Mouse (Mus musculus) ES-Bruce4 (cell line): ENCODE measurements around the gene Ube2d3. TPM values are rescaled to one million over a fixed set of nuclear protein-coding genes. Genes with fewer than 3 reads are reported as not detected.
"Not testable (repeated sequence)": the region's sequence is repeated elsewhere in the genome, so short reads cannot be mapped to it uniquely, and the experiment has no call there.

Source experiments
- H3K27ac ChIP-seq: 2 replicates; pipeline ENCODE4 v1.5.1; 2012; ENCODE audit warnings: low read length, inconsistent platforms; ENCODE audit not compliant: insufficient read depth
- H3K27me3 ChIP-seq: 2 replicates; pipeline ENCODE4 v1.6.1; 2012; ENCODE audit warnings: mild to moderate bottlenecking, low read length, inconsistent platforms; ENCODE audit not compliant: control insufficient read depth, poor library complexity, insufficient read depth, severe bottlenecking
- H3K36me3 ChIP-seq: 2 replicates; pipeline ENCODE4 v1.6.1; 2012; ENCODE audit warnings: inconsistent platforms, mild to moderate bottlenecking, low read length, moderate library complexity; ENCODE audit not compliant: control insufficient read depth, poor library complexity, insufficient read depth, severe bottlenecking
- H3K4me1 ChIP-seq: one replicate; pipeline ENCODE4 v1.8.1; 2011; ENCODE audit warnings: low read length; ENCODE audit not compliant: control insufficient read depth, insufficient read depth
- H3K4me3 ChIP-seq: 2 replicates; pipeline ENCODE4 v1.5.1; 2011; ENCODE audit warnings: low read depth, mild to moderate bottlenecking, low read length
- H3K9ac ChIP-seq: 2 replicates; pipeline ENCODE4 v1.6.1; 2012; ENCODE audit warnings: low read depth, mild to moderate bottlenecking, inconsistent platforms; ENCODE audit not compliant: poor library complexity, severe bottlenecking
- H3K9me3 ChIP-seq: replicated peaks from 2 replicates; pipeline ENCODE4 v1.6.1; 2012; ENCODE audit warnings: mild to moderate bottlenecking, low read length, inconsistent platforms; ENCODE audit not compliant: control insufficient read depth, poor library complexity, insufficient read depth, severe bottlenecking
- CTCF ChIP-seq: IDR thresholded peaks from one replicate; pipeline ENCODE4 v1.8.1; 2011; ENCODE audit warnings: low read depth, low read length
- EP300 ChIP-seq: IDR thresholded peaks from 2 replicates; pipeline ENCODE4 v1.6.1; 2011; ENCODE audit warnings: low read depth, low read length; ENCODE audit not compliant: insufficient read depth
- POLR2A ChIP-seq: IDR thresholded peaks from one replicate; pipeline ENCODE4 v1.8.1; 2011; ENCODE audit warnings: low read length; ENCODE audit not compliant: insufficient read depth
- polyA plus RNA-seq: library from polyadenylated mRNA; stranded (reverse); fragments of >200 nt; gene quantifications from 2 replicates; pipeline ENCODE4 v1.2.4, GENCODE M21; 2011; ENCODE audit warnings: low read depth; ENCODE audit not compliant: missing spikeins, insufficient read depth, insufficient read length

The Ube2d3 gene
- polyA plus RNA-seq, 1 experiment, result 516 TPM

DNA sequence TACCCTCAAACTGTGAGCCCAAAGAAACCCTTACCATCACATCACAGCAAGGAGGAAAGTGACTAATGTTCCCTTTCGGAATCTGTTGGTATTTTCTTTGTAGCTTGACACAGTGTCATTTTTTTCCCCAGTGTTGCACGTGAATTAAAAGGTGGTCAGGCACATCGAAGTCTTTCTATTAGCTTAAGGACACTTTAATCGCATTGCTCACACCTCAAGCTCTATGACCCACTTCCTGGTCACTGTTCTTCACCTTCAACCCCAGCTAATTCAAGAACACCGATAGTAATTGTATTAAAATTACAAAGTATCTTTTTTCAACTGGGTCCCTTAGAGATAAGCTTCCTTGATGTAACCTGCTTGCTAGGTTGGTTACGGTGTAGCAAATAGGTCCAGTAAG is 42.8 kb downstream of the Ube2d3 start:
- no peak overlapping the region for H3K9ac ChIP-seq

DNA sequence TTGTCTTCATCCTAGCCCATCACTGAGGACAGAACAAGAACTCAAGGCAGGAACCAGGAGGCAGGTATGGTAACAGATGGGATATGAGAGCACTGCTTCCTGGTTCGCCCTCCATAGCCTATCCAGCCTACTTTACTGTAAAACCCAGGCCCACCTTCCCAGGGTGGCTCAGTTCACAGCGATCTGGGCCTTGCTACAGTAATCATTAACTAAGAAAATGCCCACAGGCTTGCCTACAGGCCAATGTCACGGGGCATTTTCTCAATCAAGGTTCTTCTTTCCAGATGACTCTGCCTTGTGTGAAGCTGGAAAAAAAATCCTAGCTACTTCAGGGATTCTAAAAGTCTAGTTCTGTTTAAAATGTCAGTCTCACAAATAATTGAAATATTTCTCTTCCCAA is 43.7 kb downstream of the Ube2d3 start:
- no peak overlapping the region for H3K9ac ChIP-seq
- TF ChIP-seq EP300, result no peak
- no peak for TF ChIP-seq POLR2A
- TF ChIP-seq CTCF, result no peak
- no peaks in the 10 kb centered on the region for H3K36me3 ChIP-seq
- no peaks in the 10 kb centered on the region for H3K4me1 ChIP-seq
- no peaks in the 10 kb centered on the region for H3K27me3 ChIP-seq
- no peak overlapping the region for H3K27ac ChIP-seq
- no peak overlapping the region for H3K4me3 ChIP-seq
- H3K9me3 ChIP-seq, result no peaks in the 10 kb centered on the region

More for the DNA sequence above, 42.8 kb downstream of the Ube2d3 start:
- Histone ChIP-seq H3K27me3 (no peaks in the 10 kb centered on the region), H3K4me3 (no peak overlapping the region), H3K36me3 (no peaks in the 10 kb centered on the region), H3K9me3 (no peaks in the 10 kb centered on the region), H3K27ac (no peak overlapping the region), H3K4me1 (no peaks in the 10 kb centered on the region)
- TF ChIP-seq EP300 (no peak), CTCF (no peak), POLR2A (no peak)

DNA sequence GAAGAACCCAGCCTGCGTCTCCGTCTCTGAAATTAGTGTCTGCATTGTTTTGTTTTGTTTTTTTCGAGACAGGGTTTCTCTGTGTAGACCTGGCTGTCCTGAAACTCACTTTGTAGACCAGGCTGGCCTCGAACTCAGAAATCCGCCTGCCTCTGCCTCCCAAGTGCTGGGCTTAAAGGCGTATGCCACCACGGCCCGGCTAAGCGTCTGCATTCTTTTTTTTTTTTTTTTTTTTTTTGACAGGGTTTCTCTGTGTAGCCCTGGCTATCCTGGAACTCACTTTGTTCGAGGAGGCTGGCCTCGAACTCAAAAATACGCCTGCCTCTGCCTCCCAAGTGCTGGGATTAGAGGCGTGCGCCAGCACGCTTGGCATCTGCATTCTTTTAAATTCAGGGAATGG is 46.7 kb downstream of the Ube2d3 start:
- not testable (repeated sequence) for H3K9me3 ChIP-seq, H3K36me3 ChIP-seq, H3K4me1 ChIP-seq, H3K27ac ChIP-seq, H3K27me3 ChIP-seq
- Histone ChIP-seq H3K9ac (peak overlapping the region; percentile 51), H3K4me3 (peak overlapping the region; percentile 79)

DNA sequence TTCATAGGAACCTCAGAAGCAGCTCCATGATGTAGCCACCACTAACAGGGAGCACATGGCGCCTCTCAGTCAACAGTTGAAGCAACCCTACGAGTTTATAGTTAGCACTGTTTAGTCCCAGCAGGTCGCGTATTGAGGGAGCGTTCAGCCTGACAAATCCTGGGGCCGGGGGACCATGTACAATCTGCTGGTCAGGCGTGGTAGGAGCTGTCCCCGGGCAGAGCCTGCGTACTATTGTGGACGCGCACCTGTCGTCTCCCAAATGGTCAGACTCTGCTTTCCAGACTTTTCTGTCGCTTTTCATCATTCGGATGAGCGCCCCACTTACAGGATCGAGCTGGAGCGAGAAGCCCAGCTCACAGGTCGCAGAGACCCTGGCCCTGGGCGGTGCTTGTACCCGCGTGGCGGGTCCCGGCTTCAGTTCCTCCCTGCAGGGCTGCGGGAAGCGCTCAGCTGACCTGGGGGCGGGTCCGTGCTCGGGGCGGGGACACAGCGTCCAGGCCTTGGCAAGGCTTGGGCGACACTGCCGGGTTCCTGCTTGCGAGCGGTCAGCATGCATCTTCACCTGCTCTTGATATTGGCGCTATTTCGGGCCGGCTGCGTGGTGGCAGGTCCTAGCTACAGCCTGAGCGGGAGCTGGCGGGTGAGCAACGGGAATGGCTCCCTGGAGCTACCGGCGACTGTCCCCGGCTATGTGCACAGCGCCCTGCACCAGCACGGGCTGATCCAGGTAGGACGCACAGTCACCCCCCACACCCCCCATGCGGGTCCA is 47.4 kb downstream of the Ube2d3 start, which contains the start of gene Manba:
Gene Manba (plus strand): TSS at position 484 of the 772 bp plus-strand sequence.
- Histone ChIP-seq H3K27me3 (no peaks in the 10 kb centered on the region), H3K9me3 (no peaks in the 10 kb centered on the region), H3K4me1 (no peaks in the 10 kb centered on the region), H3K4me3 (peak within 1 kb of the TSS; percentile 79), H3K9ac (peak within 1 kb of the TSS; percentile 51), H3K36me3 (no peaks in the 10 kb centered on the region), H3K27ac (no peak within 1 kb of the TSS)
- TF ChIP-seq CTCF (no peak), EP300 (peak; percentile 21; the same call in 1 of the 2 replicates), POLR2A (peak; percentile 38)

- TF ChIP-seq CTCF (no peak), EP300 (no peak), POLR2A (no peak)
- no peak overlapping the region for H3K27ac ChIP-seq
- no peaks in the 10 kb centered on the region for H3K36me3 ChIP-seq
- H3K4me1 ChIP-seq, result no peaks in the 10 kb centered on the region
- H3K27me3 ChIP-seq, result no peaks in the 10 kb centered on the region
- H3K4me3 ChIP-seq, result peak overlapping the region; percentile 79
- H3K9ac ChIP-seq, result peak overlapping the region; percentile 51
- H3K9me3 ChIP-seq, result no peaks in the 10 kb centered on the region
Observed at GRCm38 (mm10) chr3:135485900-135486241, 47.9 kb downstream of the Ube2d3 start.

DNA sequence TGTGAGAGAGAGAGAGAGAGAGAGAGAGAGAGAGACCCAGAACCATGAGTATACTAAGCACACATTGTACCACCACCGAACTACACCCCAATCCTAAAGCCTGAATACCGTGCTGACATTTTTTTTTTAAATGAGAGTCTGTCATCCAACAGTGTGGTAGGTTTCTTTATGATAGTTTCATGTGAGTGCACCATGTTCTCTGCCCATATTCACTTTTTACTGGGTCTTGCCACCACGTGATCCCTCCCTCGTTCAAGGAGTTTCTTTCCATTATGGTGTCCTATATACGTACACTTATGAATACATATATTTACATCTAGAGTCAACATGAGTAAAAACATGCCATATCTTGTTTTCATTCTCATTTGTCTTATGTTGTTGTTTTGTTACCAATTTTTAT is 48.4 kb downstream of the Ube2d3 start:
- TF ChIP-seq CTCF, result no peak
- TF ChIP-seq EP300, result no peak
- no peak for TF ChIP-seq POLR2A
- 0 out of 2 replicates have a peak, but pooled peaks cover 2% of the 10 kb centered on the region for H3K9me3 ChIP-seq
- H3K4me1 ChIP-seq, result no peaks in the 10 kb centered on the region
- H3K36me3 ChIP-seq, result no peaks in the 10 kb centered on the region
- no peaks in the 10 kb centered on the region for H3K27me3 ChIP-seq
- no peak overlapping the region for H3K27ac ChIP-seq
- H3K9ac ChIP-seq, result peak overlapping the region; percentile 51
- H3K4me3 ChIP-seq, result peak overlapping the region; percentile 79
